ENCODE assay signal across 27 mouse cellular contexts in the genomic region with DNA sequence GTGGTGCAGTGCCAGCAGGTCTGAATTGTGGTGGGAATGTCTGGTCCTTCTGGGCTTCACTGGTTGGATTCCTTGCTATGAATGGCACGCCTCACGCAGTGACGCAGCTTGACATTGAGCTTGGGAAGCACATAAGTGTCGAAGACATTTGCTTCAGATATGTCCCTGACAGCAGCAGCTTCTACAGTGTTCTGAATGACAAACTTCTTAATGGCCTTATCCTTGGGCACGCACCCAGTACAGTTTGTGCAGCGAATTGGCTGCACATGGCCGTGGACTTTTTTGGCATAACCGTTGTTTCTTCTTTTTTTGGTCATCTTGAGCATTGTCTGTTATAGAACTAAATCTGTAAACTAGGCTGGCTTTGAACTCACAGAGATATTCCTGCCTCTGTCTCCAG. TPM values are rescaled to one million over a fixed set of nuclear protein-coding genes. Genes with fewer than 3 reads are reported as not detected.
DNase-seq lines count a peak whose midpoint lies in the region; ATAC-seq lines count a peak whose summit lies in the region.
"Had no signal": no experiment of that assay in that cellular context is flagged by ENCODE, and none has a peak within 500 bp of the region (broad histone marks: within the 10 kb centered on the region; RNA-seq: fewer than 3 reads in every experiment).

No protein-coding gene starts in this region.

- H3K4me2 ChIP-seq in liver, embryonic 16.5 days (ENCODE audit: low read depth, low read length) = no peak overlapping the region
- H3K4me2 ChIP-seq: forebrain, embryonic 13.5 days; heart, embryonic 12.5 days; heart, embryonic 15.5 days; hindbrain, embryonic 12.5 days; intestine, embryonic 15.5 days had no signal

- 90% methylated on average over 8 of the region's 8 CpGs for WGBS in liver, embryonic 16.5 days (ENCODE audit: insufficient replicate concordance)

- intact Hi-C loops in heart, postnatal 36 days (cut with DNase I) = no loop called here

- peak overlapping the region; percentile 5; the same call in 1 of the 2 replicates for H3K27ac ChIP-seq in liver, embryonic 16.5 days (ENCODE audit: low read length)
- H3K27ac ChIP-seq: forebrain, embryonic 10.5 days; forebrain, embryonic 13.5 days; heart, embryonic 15.5 days; hindbrain, embryonic 12.5 days; intestine, embryonic 15.5 days had no signal

- no peaks in the 10 kb centered on the region for H3K36me3 ChIP-seq in liver, embryonic 16.5 days (ENCODE audit: control insufficient read depth, insufficient read depth)
- H3K36me3 ChIP-seq: G1E; heart, embryonic 15.5 days; intestine, embryonic 15.5 days had no signal

- no peak for DNase-seq in liver
- peak; percentile 27 to 33 for DNase-seq in adrenal gland, adult 18-20 months (ENCODE audit: low spot score in 2 of 2)
- DNase-seq in adrenal gland, postnatal 10 days = peak; percentile 68
- DNase-seq in adrenal gland, postnatal 36 days = peak; percentile 81 to 82
- no peak for DNase-seq in heart, adult 11 months
- DNase-seq in heart, postnatal 36 days = no peak
- DNase-seq: B cell, adult 2 months; cerebellum, adult 18-20 months; cerebellum, adult 9-10 months; cerebellum, postnatal 14 days; gastrocnemius, postnatal 10 days; gastrocnemius, postnatal 36 days; heart, postnatal 10 days; heart, postnatal 4 days; kidney, adult 18-20 months had no signal

- no peak overlapping the region for H3K4me3 ChIP-seq in liver, embryonic 16.5 days (ENCODE audit: low read depth, low read length)
- H3K4me3 ChIP-seq: forebrain, embryonic 10.5 days; forebrain, embryonic 13.5 days; heart, embryonic 12.5 days; heart, embryonic 15.5 days; hindbrain, embryonic 12.5 days; intestine, embryonic 15.5 days had no signal

- ATAC-seq in liver, embryonic 16.5 days (ENCODE audit: low read depth) = no peak
- ATAC-seq: forebrain, embryonic 13.5 days; forebrain, embryonic 16.5 days; hindbrain, embryonic 16.5 days; intestine, embryonic 15.5 days; Patski had no signal

- no peak overlapping the region for H3K9ac ChIP-seq in liver, embryonic 16.5 days (ENCODE audit: low read depth, low read length)
- H3K9ac ChIP-seq: forebrain, embryonic 13.5 days; heart, embryonic 12.5 days; heart, embryonic 15.5 days; hindbrain, embryonic 12.5 days; intestine, embryonic 15.5 days had no signal

- H3K9me3 ChIP-seq in liver, embryonic 16.5 days (replicated peaks; ENCODE audit: control insufficient read depth, low read length) = no peaks in the 10 kb centered on the region
- H3K9me3 ChIP-seq: forebrain, embryonic 10.5 days; forebrain, embryonic 13.5 days; G1E; heart, embryonic 12.5 days; heart, embryonic 15.5 days; hindbrain, embryonic 12.5 days; intestine, embryonic 15.5 days had no signal

- no peaks in the 10 kb centered on the region for H3K27me3 ChIP-seq in liver, embryonic 16.5 days (ENCODE audit: control insufficient read depth, insufficient read depth, low read depth, low read length)
- H3K27me3 ChIP-seq: CH12.LX; forebrain, embryonic 13.5 days; heart, embryonic 12.5 days; heart, embryonic 15.5 days; hindbrain, embryonic 12.5 days; intestine, embryonic 15.5 days; Patski had no signal

- peaks cover 9% of the 10 kb centered on the region for H3K4me1 ChIP-seq in liver, embryonic 16.5 days (ENCODE audit: control insufficient read depth, low read depth, low read length)
- H3K4me1 ChIP-seq: forebrain, embryonic 10.5 days; forebrain, embryonic 13.5 days; heart, embryonic 12.5 days; heart, embryonic 15.5 days; hindbrain, embryonic 12.5 days; intestine, embryonic 15.5 days had no signal

RNA-seq across cellular contexts. Expression of gene Dtnb, which starts 42.9 kb away (rescaled TPM):
- 17.3 and 19.7 TPM in 2 replicates for polyA plus RNA-seq in liver, embryonic 16.5 days (2015; fragmentation: Nextera tagmentation; extraction: Ambion mirVana)
- 10 to 100 TPM; 26.3 to 27.3 TPM for total RNA-seq in adrenal gland, adult 18-20 months (2021)
- 10 to 100 TPM; 23.8 to 25.3 TPM for total RNA-seq in adrenal gland, postnatal 10 days (2021)
- 10 to 100 TPM; 30.1 to 43.3 TPM for total RNA-seq in adrenal gland, postnatal 36 days (2021)
- 1 to 10 TPM; 5.8 to 6.7 TPM for total RNA-seq in heart, postnatal 36 days (2021)
- polyA plus RNA-seq: G1E had no signal

Comparison
In these comparisons a context has a peak if more than half of its experiments do, and no peak if none do; other contexts are left out.
1. DNase-seq: peak in adrenal gland, adult 18-20 months (2 of 2), adrenal gland, postnatal 10 days (single experiment) and adrenal gland, postnatal 36 days (2 of 2); none in liver (single experiment), heart, adult 11 months (single experiment) and heart, postnatal 36 days (0 of 2).